Mouse (Mus musculus) lung, adult 2 months (tissue): ENCODE data around the gene Stat4.

ENCODE experiments used
- CTCF ChIP-seq: fragments of 200-500 bp; IDR thresholded peaks from 2 replicates; pipeline ENCODE4 v1.5.1; 2011; ENCODE audit warnings: mild to moderate bottlenecking, low read length, control low read depth; ENCODE audit not compliant: insufficient read depth
- POLR2A ChIP-seq: fragments of 200-500 bp; IDR thresholded peaks from 2 replicates; pipeline ENCODE4 v1.6.1; 2011; ENCODE audit warnings: low read depth, mild to moderate bottlenecking, control low read depth, low read length, borderline replicate concordance; ENCODE audit errors: extremely low read depth

DNA sequence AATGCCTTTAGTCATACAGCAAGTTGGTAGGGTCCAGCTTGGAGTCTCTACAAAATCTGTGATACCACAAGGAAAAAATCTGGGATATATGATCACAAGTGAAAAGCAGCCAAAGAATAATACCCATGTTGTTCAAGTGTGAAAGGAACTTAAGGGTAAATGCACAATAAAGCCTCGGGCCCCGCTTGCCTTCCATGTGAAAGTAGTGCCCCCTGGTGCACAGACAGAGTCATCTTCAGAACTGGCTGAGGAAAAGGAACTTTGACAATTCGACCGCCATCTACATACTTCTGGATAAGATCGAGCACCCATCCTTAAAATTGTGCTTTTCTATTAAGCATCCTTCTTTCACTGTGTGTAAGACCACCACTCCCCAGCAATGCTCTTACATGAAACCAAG, 11.6 kb downstream of the Stat4 start:
- TF ChIP-seq CTCF (peak; percentile 69), POLR2A (no peak)
